Mouse (Mus musculus): ENCODE data around the gene Tars.

GRCm38 (mm10) chr15:11411846-11412245 is 12.4 kb upstream of the Tars start:
- no peak for TF ChIP-seq POLR2A (IDR thresholded peaks at IDR 0.05; ENCODE audit: borderline replicate concordance, insufficient read depth, low read length)
- no peak for TF ChIP-seq CTCF (IDR thresholded peaks at IDR 0.05; ENCODE audit: borderline replicate concordance, insufficient read depth, low read depth, low read length)

All from cerebellum, adult 2 months (tissue).